Mouse (Mus musculus) lung, postnatal 36 days (tissue): Measurements from ENCODE around the gene Mlx.

Source experiments
- DNase-seq: peaks from one replicate; pipeline ENCODE4 v3.0.0; 2022; ENCODE audit warnings: mixed read lengths

Gene Mlx

DNA sequence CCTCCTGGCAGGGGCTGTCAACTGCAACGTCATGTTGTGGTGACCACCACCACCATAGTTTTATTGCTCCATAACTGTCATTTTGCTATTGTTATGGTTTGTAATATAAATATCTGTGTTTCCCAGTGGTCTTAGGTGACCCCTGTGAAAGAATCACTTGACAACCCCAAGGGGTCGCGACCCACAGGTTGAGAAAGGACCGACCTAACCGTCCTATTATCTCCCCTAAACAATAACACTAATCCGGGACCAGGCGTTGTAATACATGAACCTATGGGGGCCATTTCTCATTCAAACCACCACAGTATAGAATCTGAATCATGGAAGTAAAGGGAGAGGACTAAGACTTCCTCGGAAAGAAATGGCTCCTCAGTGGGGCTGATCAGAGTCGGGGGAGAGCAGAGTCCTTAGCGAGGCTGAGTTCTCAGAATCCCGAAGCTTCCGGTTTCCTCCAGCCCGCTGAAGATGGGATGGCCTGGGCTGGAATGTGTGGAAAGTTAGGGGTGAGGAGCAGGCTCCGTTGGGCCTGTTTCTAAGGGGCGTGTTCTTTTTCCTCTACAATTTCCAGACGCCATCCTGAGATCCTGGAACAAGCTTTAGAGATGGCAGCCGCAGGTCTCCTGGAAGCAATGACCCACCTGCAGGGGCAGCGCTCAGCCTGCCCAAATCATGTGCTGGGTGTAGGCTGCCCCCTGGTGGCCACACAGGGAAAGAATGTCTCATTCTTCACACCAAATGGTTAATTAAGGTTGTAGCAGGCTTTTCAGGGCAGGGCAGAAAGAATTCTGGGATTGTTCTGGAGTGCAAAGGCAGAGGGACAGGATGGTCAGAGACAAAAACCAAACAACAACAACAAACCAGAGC is 20.3 kb upstream of the Mlx start:
- peak; percentile 92 for DNase-seq

DNA sequence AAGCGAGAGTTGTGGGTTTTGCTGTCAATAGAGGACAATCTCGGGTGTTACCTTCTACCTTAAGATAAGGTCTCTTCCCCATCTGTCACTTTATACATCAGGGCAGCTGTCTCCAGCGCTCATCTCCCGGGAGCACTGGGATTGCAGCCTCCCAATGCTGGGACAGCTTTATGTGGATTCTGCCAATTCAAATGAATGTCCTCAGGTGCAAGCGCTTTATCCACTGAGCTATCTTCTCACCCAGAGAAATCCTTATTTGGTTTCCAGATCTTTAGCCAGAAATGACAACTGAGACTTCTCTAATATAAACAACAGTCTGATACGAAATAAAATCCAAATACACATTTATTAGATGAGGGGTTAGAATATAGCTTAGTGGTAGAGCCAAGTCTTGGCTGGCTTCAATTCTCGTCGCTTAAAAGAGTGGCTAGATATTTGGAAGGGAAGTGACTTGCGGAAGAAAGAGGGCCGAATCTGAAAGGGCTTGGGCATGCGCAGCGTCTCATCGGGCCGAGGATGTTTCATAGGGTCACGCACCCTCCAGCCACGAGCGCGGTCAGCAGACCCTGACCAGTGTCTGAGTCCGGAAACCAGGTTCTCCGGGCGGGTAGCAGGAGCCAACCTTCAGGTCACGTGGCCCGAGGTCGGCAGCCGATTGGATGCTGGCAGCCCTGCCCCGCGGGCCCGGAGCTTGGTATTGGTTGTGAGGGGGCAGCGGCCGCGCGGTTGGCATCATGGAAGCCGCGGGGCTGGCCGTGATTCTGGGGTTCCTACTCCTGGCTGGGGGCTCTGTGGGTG is 17.5 kb upstream of the Mlx start, which contains the start of gene Naglu:
Gene Naglu (plus strand): TSS at position 622 of the 798 bp plus-strand sequence.
- peak; percentile 98 for DNase-seq

DNA sequence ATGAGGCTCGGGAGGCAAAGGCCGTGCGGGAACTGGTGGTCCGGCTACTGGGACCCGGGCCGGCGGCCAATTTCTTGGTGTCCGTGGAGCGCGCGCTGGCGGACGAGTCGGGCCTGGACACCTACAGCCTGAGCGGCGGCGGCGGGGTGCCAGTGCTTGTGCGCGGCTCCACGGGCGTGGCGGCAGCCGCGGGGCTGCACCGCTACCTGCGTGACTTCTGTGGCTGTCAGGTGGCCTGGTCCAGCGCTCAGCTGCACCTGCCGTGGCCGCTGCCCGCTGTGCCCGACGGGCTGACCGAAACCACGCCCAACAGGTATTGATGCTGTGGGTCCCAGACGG is 16.9 kb upstream of the Mlx start:
- DNase-seq: no peak

DNA sequence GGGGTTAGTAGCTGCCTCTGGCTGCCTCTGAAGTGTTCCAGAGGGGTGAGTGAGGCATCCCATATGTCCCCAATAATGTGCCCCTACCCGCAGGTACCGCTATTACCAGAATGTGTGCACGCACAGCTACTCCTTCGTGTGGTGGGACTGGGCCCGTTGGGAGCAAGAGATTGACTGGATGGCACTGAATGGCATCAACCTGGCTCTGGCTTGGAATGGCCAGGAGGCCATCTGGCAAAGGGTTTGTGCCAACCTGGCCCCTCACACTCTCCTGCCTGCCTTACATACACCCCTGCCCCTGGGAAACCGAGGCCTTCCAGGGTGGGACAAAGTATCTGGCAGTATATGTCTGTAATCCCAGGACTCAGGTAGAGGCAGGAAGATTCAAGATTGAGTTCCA is 16.1 kb upstream of the Mlx start:
- no peak for DNase-seq

DNA sequence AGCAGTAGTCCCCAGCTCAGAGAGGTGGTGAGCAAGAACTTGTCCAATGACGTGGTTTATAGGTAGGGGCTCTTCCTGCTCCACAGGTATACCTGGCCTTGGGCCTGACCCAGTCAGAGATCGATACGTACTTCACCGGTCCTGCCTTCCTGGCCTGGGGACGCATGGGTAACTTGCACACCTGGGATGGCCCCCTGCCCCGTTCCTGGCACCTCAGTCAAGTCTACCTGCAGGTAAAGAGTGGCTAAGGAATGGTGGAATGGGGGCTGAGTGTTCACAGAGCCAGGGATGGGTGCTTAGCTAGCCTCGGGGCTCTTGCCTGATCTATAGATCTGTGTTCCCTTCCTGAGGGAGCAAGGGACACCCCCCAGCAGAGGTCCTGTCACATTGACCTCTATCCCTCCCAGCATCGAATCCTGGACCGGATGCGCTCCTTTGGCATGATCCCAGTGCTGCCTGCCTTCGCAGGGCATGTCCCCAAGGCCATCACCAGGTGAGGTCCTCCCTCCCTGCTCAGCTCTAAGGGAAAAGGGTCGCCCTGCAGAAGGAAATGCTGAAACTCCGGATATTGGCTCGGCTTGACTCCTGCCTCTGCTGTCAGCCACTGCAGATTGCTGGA is 15.2 kb upstream of the Mlx start:
- DNase-seq: no peak

DNA sequence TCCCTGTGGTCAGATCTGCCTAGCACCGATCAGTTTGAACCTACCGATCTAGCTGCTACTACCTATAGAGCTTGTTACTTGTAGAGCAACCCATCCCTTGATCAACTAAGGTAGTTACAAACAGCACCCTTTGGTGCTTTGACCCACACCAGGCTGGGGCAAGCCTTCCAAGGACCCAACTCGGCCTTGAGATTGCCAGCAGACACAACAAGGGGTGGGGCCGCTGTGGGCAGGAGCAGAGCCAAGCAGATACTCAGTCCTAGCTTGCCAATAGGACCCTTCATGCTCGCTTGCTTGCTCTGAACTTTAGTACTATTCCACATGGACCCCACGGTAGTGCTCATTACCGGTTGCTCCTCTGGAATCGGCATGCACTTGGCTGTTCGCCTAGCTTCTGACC is 9.0 kb upstream of the Mlx start, which contains the start of gene Hsd17b1:
Gene Hsd17b1 (plus strand): TSS at position 291 of the 400 bp plus-strand sequence.
- no peak for DNase-seq

DNA sequence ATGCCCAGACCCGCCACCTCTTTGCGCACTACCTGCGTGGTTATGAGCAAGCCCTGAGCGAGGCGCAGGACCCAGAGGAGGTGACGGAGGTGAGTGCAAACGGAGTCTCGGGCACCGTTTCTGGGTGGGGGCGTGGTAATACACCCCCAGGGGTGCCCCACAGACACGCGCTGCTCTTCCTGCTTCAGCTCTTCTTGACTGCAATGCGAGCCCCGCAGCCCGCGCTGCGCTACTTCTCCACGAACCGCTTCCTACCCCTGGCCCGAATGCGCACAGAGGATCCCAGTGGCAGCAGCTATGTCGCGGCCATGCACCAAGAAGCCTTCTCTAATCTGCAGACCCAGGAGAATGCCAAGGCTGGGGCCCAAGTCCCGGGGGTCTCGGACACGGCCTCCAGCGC is 7.3 kb upstream of the Mlx start:
- DNase-seq: no peak

DNA sequence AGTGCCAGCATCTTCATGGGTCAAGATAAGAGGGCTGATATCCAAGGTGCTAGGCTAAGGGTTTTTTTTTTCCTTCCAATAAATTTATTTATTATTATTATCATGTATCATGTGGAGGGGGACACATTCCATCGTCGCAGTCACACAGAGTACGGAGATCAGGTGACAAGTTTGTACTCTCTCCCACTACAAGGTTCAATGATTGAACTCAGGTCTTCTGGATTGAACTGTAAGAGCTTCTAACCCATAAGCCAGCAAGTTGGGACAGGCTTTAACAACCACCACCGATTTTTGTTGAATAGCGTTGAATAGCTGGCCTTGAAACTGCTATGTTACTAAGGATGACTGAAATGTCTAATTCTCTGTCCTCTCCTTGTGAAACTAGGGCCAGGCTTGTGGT is 6.7 kb upstream of the Mlx start:
- DNase-seq: no peak

DNA sequence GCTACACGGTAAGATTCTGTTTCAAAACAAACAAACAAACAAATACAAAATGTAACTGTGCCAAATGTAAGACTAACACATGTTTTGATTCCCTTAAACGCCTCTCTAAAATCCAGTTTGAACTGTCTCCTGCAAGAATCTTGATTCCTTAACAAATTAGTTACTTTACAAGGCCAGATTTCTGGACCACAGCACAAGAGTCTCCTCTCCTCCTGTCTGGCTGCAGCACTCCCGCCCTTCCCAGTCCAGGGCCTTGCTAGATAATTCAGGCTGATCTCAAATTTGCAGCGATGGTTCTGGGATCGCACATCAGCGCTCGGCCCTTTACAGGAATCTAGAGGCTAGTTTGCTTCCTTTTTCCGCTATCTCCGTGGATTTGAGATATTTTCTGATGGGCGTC is 5.4 kb upstream of the Mlx start:
- no peak for DNase-seq

DNA sequence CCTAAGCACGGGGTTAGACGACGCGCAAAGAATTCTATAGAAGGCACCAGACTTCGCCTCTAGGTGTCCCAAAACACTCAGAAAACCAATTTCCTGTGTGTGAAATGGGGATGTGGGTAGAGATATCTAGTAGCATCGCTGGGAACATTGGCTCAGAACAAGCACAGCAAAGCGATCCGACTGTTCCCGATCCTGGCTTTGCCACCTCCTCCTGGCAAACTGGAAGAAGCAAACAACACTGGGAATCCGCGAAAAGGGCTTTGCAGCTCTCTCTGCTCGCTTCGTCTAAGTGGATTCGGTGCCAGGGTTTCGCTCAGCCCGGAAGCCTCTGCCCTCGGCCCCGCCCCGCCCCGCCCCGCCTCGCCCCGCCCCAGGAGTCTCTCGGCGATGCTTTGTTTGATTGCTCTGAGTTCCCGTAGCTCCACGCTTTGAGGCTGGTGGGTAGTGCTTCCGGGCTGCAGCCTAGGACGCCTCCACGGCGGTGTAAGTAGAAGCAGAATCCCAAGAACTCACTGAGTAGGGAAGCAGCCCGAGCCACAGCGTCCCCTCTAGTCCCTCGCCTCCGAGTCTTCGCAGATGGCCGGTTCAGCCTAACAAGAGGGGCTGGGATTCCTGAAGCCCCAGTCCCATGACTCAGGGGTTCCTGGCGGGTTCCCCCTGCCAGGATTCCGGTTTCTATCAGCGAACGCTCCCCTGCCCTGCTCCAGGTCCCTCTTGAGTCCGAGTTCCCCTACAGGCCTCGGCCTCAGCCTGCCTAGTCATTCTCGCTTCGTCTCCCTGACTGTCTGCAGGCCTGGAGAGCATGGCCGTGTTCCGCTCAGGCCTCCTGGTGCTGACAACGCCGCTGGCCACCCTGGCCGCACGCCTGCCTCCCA is 4.6 kb upstream of the Mlx start, which contains the start of gene Coasy:
Gene Coasy (plus strand): TSS at position 358 of the 875 bp plus-strand sequence.
- DNase-seq: peak; percentile 88

DNA sequence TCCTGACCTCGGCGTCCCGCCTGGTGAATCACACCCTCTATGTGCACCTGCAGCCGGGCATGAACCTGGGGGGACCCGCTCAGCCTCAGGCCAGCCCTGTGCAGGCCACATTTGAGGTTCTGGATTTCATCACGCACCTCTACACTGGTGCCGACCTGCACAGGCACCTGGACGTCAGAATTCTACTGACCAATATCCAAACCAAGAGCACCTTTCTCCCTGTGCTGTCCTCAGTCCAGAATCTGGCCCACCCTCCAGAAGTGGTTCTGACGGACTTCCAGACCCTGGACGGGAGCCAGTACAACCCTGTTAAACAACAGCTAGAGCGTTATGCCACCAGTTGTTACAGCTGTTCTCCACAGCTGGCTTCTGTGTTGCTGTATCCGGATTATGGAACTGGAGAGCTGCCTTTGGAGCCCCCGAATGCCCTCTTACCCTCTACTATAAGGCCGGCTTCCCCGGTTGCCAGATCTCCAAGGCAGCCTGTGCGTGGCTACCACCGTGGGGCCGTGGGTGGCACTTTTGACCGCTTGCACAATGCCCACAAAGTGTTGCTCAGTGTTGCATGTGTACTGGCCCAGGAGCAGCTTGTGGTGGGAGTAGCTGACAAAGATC is 3.9 kb upstream of the Mlx start:
- DNase-seq: peak; percentile 35

DNA sequence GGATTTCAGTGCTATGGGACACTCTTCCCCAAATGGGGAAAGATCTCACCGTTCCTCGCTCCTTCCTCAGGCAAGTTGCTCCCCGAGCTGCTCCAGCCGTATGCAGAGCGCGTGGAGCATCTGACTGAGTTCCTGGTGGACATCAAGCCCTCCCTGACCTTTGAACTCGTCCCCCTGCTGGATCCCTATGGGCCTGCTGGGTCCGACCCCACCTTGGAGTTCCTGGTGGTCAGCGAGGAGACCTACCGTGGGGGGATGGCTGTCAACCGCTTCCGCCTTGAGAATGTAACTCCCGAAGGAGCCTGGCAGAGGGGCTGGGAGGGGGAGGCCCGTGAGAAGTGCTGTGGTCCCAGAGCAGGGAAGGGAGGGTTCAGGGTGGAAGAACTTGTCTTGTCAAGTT is 2.8 kb upstream of the Mlx start:
- DNase-seq: no peak

DNA sequence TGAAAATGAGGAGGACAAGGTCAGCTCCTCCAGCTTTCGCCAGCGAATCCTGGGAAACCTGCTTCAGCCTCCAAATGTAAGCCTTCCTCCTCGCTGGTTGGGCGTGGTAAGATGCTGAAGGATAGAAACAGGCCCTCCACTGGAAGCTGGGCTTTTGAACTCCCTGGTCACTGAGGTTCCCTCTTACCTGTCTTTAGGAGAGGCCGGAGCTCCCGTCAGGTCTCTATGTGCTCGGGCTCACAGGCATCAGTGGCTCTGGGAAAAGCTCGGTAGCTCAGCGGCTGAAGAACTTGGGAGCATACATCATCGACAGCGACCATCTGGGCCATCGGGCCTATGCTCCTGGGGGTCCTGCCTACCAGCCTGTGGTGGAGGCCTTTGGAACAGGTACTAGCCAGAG is 2.3 kb upstream of the Mlx start:
- no peak for DNase-seq

DNA sequence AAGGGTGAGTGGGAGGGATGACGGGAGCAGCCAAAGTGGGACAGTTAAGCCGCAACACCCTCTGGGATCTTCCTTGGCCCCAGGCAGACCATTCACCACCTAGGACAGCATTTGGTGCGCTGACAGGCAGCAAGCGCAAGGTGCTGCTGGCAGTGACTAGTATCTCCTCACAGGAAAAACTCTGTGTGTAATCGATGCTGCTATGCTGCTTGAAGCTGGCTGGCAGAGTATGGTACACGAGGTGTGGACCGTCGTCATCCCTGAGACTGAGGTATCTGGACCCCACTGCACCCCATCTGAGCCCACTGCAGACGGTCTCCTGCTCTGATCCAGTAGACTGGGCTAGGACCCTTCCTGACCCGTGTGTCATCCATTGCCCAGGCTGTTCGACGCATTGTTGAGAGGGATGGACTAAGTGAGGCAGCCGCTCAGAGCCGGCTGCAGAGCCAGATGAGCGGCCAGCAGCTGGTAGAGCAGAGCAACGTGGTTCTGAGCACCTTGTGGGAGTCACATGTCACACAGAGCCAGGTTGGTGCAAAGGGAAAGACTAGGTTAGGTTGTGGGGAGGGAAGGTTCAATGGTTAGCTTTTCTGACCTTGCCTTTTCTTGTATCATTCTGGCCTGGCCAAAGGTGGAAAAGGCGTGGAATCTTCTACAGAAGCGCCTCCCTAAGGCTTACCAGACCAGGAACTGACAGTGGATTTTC is 1.3 kb upstream of the Mlx start:
- DNase-seq: no peak

DNA sequence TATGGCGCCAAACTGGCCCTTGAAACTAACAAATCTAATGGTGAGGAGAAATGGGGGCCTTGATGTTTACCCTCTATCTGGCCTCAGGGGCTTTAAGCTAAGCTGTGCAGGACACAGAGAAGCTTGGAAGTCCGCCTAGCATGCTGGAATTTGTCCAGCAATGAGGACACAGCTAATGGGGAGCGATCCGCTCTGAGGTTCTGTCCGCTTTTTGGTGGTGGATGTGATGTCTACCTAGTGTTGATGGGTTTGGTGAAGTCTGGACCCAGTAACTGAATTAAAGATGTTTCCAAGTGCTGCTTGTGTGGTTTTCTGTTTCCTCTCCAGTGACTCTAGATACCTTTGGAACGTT is 778 bp upstream of the Mlx start:
- no peak for DNase-seq

DNA sequence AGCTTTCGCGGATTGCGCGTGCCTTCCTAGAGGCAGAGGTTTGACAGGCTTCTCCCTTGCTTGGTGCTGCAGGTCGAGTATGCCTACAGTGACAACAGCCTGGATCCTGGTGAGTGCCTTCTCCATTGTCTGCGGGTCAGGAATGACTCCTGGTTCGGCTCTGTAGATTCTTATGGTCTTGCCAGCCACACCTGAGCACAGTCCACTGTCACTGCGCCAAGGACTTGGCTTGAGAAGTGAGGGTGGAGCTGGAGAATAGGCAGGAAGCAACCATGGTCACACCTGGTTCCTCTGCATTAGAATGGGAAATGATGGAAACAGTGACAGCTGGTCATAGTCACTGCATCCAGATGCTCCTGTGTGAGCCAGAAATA is 592 bp downstream of the Mlx start:
- peak; percentile 37 for DNase-seq

DNA sequence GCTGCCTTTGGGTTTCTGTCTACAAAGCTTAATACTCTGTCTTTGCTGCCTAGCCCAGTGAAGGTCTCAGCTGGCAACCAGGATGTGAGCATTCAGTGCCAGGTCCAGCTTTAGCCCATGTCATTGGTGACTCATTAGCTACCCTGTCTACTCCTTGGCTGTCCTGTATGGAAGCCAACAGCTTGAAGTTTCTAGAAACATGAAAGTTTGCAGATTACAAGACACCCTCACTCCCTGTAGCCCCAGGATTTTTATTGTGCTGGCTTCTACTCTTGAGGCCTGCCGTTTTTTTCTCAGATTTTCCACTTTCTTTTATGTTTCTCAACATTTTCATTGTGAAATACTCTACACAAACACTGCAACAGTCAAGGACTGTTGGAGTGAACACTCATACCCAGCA is 2.9 kb downstream of the Mlx start:
- DNase-seq: no peak

DNA sequence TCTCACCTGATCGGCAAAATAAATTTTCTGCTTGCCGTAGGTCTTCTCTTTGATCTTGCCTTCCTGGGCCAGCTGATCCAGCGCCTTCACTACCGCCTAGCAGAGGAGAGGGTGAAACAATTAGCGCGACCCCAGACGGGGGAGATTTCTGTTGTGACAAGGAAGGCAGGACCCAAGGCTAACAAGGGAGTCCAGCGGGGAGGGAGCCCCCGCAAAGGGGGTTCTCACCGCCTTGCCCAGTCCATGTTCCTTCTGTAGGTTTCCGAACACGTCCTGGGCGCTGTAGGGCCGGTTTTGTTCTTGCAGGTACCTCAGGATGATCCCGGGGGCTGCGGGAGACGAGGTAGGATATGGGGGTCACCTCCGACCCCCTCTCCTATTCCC is 7.8 kb downstream of the Mlx start:
- DNase-seq: no peak

DNA sequence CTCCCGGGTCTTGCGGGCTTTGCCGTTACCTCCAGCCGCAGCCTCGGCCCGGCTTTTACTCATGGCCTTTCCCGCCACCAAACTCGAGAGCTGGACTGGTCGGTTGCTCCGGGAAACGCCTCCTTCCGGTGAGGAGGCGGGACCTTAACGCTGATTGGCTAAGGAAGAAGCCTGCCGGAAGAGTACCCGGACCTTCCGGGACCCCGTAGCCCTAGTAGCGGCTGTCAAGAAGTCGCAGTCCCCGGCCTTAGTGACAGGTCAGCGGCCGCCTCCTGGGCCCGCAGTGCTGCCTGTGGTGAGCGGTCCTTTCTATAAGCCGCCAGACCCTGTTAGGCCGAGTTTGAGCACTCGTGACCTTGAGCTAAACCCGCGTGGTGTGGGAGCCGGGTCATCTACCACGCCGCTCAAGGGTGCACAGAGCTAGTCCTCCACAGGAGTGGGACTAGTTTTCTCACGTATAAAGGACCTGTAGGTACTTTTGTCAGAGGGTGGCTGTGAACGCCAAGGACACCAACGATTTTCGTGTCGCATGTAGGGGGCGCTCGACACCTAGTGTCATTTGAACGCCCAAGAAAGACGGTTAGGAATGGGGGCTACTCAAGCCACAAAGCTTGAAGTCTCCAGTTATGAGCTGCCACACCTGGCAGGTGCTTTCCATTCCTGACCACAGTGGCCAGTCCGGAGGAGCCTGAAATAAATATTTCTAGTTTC is 8.4 kb downstream of the Mlx start, which contains the start of gene Psmc3ip:
Gene Psmc3ip (minus strand): TSS at position 123 of the 711 bp plus-strand sequence.
- peak; percentile 98 for DNase-seq

DNA sequence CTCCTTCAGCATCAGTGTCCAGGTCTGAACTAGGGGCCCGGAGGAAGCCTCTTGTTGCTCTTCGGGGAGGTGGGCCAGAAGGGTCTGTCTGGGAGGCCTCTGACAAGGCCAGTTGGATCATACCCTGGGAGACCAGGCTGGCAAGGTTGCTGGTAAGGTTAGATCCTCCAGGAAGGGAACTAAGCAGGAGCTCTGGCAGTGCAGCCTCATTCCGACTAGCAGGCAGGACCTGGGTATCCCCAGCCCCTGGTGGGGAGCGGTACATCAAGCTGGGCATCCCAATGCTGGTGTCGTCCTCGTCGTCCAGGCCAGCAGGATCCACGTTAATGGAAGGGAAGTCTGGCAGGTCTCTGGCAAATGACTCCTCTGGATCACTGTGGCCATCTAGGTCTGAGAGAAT is 11.2 kb downstream of the Mlx start:
- no peak for DNase-seq

DNA sequence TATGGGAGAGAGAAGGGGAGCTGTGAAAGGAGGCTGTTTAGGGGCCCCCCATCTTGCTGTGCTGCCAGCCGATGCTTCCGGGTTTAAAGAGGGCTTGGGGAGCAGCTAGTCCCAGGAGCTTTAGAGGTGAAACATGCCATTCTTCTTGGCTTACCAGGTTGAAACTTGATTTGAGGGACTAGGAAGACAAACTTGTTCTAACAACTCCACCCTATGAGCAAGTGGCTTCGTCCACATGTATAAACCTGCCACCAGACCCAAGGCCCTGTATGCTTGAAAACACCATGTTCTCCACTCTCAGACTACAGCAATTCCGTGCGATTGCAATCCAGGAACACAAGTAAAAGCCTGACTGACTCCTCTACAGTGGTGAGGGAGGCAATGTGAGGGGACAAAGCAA is 15.9 kb downstream of the Mlx start:
- no peak for DNase-seq
